Mouse (Mus musculus) spleen, postnatal 14 days (tissue): ENCODE results near the gene Kcna2.

Experiments
- DNase-seq, 2 experiments: peaks; one replicate each; pipeline ENCODE4 v3.0.0; 2021 to 2022; ENCODE audit warnings: low spot score in 2 of 2

Gene Kcna2

DNA sequence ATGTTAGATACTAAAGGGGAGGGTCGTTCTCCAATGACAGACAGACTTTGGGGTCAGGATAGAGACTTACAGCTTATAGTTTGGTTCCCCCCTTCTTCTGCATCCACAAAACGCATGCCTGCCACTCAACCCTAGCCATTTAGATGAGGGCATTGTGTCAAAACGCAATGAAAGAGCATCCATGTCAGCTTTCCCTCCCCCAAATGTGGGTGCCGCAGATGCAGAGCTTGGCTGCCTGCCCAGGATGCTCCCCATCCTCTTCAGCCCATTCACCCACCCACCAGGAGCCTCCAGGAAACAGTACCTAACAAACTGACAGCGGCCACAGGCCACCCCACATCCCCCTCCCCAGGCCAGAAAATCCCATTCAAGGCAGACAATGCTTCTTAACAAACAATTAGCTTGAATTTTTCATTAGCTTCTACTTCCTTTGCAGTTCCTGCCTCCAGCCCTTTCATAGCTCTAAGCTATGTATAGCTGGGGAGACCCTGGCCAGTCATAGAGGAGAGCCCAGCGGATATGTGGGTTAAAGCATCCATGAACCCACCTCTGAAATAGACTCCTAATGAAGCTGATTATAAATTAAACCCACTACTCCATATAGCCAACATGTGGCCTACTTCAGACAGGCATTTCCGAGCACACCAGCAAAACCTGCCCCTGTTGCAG lies 50.1 kb downstream of the Kcna2 start:
- DNase-seq, result no peak

DNA sequence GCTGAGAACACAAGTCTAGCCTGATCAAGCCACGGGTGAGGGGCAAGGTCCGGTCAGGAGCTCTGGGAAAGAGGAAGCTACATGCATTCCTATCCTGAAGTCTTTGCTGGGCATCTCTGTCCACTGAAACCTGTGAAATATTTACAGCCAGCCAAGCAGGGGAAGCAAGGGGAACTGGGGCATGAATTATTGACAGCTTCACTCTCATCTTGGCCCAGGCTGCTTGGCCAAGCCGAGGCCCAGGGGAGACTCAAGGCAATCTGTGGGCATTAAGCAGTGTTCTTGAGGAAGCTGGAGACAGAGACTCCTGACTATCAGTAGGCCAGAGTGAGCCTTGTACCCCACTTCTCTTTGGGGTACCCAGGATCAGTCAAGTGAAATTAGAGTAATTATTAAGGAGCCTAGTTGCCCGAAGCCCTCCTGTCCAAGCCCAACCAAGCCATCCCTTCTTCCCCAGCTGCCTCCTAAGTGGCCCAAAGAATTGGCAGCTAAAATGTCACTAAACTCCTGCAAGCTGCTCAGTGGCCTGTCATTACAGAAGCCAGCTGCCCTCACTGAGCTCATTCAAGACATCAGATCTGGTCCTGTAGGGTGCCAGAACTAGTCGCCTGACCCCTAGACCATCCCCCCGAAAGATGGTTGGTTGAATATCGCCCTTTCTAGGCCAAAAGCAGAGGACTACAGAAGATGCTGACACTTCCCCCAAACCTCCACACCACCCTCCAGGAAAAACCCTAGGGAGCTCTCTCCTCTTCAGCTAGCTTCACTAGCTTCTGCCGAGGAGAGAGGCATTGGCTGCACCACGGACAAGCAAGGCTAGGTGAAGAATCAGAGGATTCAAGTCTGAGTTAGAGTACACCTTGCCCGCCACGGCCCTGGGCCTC lies 53.1 kb downstream of the Kcna2 start:
- DNase-seq, result no peak

GRCm38 (mm10) chr3:107158856-107159255 lies 57.9 kb downstream of the Kcna2 start:
- DNase-seq, result no peak

GRCm38 (mm10) chr3:107159418-107159817 lies 58.5 kb downstream of the Kcna2 start:
- no peak for DNase-seq

DNA sequence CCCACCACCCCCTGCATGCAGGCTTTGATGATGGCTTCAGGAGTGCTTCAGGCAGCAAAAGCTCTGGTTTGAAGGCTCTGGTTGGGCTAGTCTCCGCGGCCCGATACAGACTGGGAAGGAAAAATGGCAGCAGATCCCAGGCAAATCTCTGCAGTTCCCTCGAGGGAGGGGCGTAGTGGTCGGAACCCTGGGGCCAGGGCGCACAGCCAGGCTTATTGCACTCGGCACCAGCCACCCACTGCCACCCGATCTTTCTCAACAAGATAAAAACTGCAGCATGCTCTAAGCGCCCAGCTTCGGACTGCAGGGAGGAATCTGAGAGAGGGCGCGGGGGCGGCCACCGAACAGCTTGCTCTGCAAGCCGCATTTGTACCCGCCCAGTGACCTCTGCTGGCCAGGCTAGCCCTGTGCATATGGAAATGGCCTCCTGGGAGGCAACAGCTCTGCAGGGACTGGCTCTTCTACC lies 58.9 kb downstream of the Kcna2 start:
- DNase-seq, result no peak

DNA sequence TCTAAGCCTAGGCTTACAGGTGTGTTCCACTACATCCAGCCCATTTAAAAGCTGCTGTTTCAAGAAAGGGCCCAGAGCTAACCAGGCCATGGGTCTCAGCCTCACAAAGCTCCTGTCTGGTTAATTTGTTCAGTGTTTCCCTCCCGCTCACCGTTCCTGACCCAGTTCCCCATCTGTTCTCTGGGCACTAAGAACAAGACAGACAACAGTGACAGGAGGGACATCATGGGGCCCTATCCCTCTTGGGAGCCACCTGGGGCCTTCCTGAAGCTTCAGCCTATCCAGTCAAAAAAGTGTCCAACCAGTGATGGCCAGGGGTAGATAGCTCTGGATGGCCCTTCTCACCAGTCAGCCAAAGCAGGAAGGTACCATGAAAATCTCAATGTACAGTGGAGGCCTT lies 61.8 kb downstream of the Kcna2 start:
- DNase-seq, result no peak
